Mouse (Mus musculus): Measurements from ENCODE around the gene Ankrd17. TPM values are rescaled to one million over a fixed set of nuclear protein-coding genes. Genes with fewer than 3 reads are reported as not detected.
"Not testable (repeated sequence)": the region's sequence is repeated elsewhere in the genome, so short reads cannot be mapped to it uniquely, and the experiment has no call there.

Gene Ankrd17
- total RNA-seq, 1 experiment from 2014 or later = 138 TPM

GRCm38 (mm10) chr5:90339129-90339952 lies 27.0 kb downstream of the Ankrd17 start:
- no peak for ATAC-seq (ENCODE audit: extremely low read depth, insufficient number of reproducible peaks, low FRiP score, poor library complexity, severe bottlenecking)

- ATAC-seq (ENCODE audit: extremely low read depth, insufficient number of reproducible peaks, low FRiP score, poor library complexity, severe bottlenecking) = no peak
Observed at GRCm38 (mm10) chr5:90338177-90339091, 27.9 kb downstream of the Ankrd17 start.

- no peak for ATAC-seq (ENCODE audit: extremely low read depth, insufficient number of reproducible peaks, low FRiP score, poor library complexity, severe bottlenecking)
Observed at GRCm38 (mm10) chr5:90332478-90332877, 33.9 kb downstream of the Ankrd17 start.

- no peak for ATAC-seq (ENCODE audit: extremely low read depth, insufficient number of reproducible peaks, low FRiP score, poor library complexity, severe bottlenecking)
Observed at GRCm38 (mm10) chr5:90331071-90331470, 35.3 kb downstream of the Ankrd17 start.

- ATAC-seq (ENCODE audit: extremely low read depth, insufficient number of reproducible peaks, low FRiP score, poor library complexity, severe bottlenecking) = no peak
Observed at GRCm38 (mm10) chr5:90298396-90298795, 68.0 kb downstream of the Ankrd17 start.

GRCm38 (mm10) chr5:90289887-90290286 lies 76.5 kb downstream of the Ankrd17 start:
- no peak for ATAC-seq (ENCODE audit: extremely low read depth, insufficient number of reproducible peaks, low FRiP score, poor library complexity, severe bottlenecking)

GRCm38 (mm10) chr5:90286559-90286958 lies 79.8 kb downstream of the Ankrd17 start:
- ATAC-seq (ENCODE audit: extremely low read depth, insufficient number of reproducible peaks, low FRiP score, poor library complexity, severe bottlenecking) = peak; percentile 55; the same call in 1 of the 2 replicates

GRCm38 (mm10) chr5:90280061-90280460 lies 86.3 kb downstream of the Ankrd17 start:
- ATAC-seq (ENCODE audit: extremely low read depth, insufficient number of reproducible peaks, low FRiP score, poor library complexity, severe bottlenecking) = no peak

GRCm38 (mm10) chr5:90279418-90279817 lies 87.0 kb downstream of the Ankrd17 start:
- ATAC-seq (ENCODE audit: extremely low read depth, insufficient number of reproducible peaks, low FRiP score, poor library complexity, severe bottlenecking) = no peak

GRCm38 (mm10) chr5:90277443-90277842 lies 88.9 kb downstream of the Ankrd17 start:
- ATAC-seq (ENCODE audit: extremely low read depth, insufficient number of reproducible peaks, low FRiP score, poor library complexity, severe bottlenecking) = no peak

- ATAC-seq (ENCODE audit: extremely low read depth, insufficient number of reproducible peaks, low FRiP score, poor library complexity, severe bottlenecking) = no peak
Observed at GRCm38 (mm10) chr5:90274806-90275205, 91.6 kb downstream of the Ankrd17 start.

GRCm38 (mm10) chr5:90262230-90262629 lies 104.1 kb downstream of the Ankrd17 start:
- ATAC-seq (ENCODE audit: extremely low read depth, insufficient number of reproducible peaks, low FRiP score, poor library complexity, severe bottlenecking) = not testable (repeated sequence)

- no peak for ATAC-seq (ENCODE audit: extremely low read depth, insufficient number of reproducible peaks, low FRiP score, poor library complexity, severe bottlenecking)
Observed at GRCm38 (mm10) chr5:90257023-90257422, 109.4 kb downstream of the Ankrd17 start.

GRCm38 (mm10) chr5:90247503-90247902 lies 118.9 kb downstream of the Ankrd17 start:
- ATAC-seq (ENCODE audit: extremely low read depth, insufficient number of reproducible peaks, low FRiP score, poor library complexity, severe bottlenecking) = no peak

- ATAC-seq (ENCODE audit: extremely low read depth, insufficient number of reproducible peaks, low FRiP score, poor library complexity, severe bottlenecking) = no peak
Observed at GRCm38 (mm10) chr5:90246987-90247386, 119.4 kb downstream of the Ankrd17 start.

GRCm38 (mm10) chr5:90246567-90246966 lies 119.8 kb downstream of the Ankrd17 start:
- ATAC-seq (ENCODE audit: extremely low read depth, insufficient number of reproducible peaks, low FRiP score, poor library complexity, severe bottlenecking) = no peak

GRCm38 (mm10) chr5:90245416-90245815 lies 121.0 kb downstream of the Ankrd17 start:
- no peak for ATAC-seq (ENCODE audit: extremely low read depth, insufficient number of reproducible peaks, low FRiP score, poor library complexity, severe bottlenecking)

- ATAC-seq (ENCODE audit: extremely low read depth, insufficient number of reproducible peaks, low FRiP score, poor library complexity, severe bottlenecking) = no peak
Observed at GRCm38 (mm10) chr5:90235217-90235616, 131.2 kb downstream of the Ankrd17 start.

GRCm38 (mm10) chr5:90233305-90233704 lies 133.1 kb downstream of the Ankrd17 start:
- ATAC-seq (ENCODE audit: extremely low read depth, insufficient number of reproducible peaks, low FRiP score, poor library complexity, severe bottlenecking) = no peak

GRCm38 (mm10) chr5:90229760-90230159 lies 136.6 kb downstream of the Ankrd17 start:
- ATAC-seq (ENCODE audit: extremely low read depth, insufficient number of reproducible peaks, low FRiP score, poor library complexity, severe bottlenecking) = no peak
